Mouse (Mus musculus) neutrophil, adult 65 days (primary cell): ENCODE results near the gene Rnf212b. TPM values are rescaled to one million over a fixed set of nuclear protein-coding genes. Genes with fewer than 3 reads are reported as not detected.

Experiments used
- total RNA-seq: library from RNA; stranded (reverse); gene quantifications from 2 replicates; pipeline ENCODE4 v1.2.4, GENCODE M21; 2023

Rnf212b gene
- not detected in 2 replicates for total RNA-seq

GRCm38 (mm10) chr14:54813991-54814390, at the start of gene Rnf212b:
Rnf212b (plus strand) TSS chr14:54814141.

GRCm38 (mm10) chr14:54781610-54782365, 32.2 kb upstream of the Rnf212b start, which contains the start of gene Slc7a8:
Slc7a8 (minus strand) TSS chr14:54781946.

GRCm38 (mm10) chr14:54870861-54871260, 56.9 kb downstream of the Rnf212b start, which contains the start of gene Homez:
Homez (minus strand) TSS chr14:54870961.

GRCm38 (mm10) chr14:54877048-54877715, 63.2 kb downstream of the Rnf212b start, which contains the start of gene Ppp1r3e:
Ppp1r3e (minus strand) TSS chr14:54877550.

GRCm38 (mm10) chr14:54883154-54884021, 69.4 kb downstream of the Rnf212b start, which contains the start of the genes Bcl2l2 and Gm20521:
Bcl2l2 (plus strand) TSS chr14:54883377.
Gm20521 (plus strand) TSS chr14:54883441.

GRCm38 (mm10) chr14:54892200-54892599, 78.3 kb downstream of the Rnf212b start, which contains the start of gene Pabpn1:
Pabpn1 (plus strand) TSS chr14:54892500.

Other genes starting within 250 kb of the Rnf212b start
- 0.25 TPM in 1 of 2 replicates, not detected in the other for gene Ajuba, start 236.6 kb upstream of the Rnf212b start, total RNA-seq
- 1.2 and 4.8 TPM in 2 replicates for gene 4931414P19Rik, start 208.1 kb upstream of the Rnf212b start, total RNA-seq
- gene Psmb5, start 196.1 kb upstream of the Rnf212b start, total RNA-seq: 55.2 and 60.7 TPM in 2 replicates
- gene Psmb11, start 192.7 kb upstream of the Rnf212b start, total RNA-seq: not detected in 2 replicates
- gene Gm17606, start 173.2 kb upstream of the Rnf212b start, total RNA-seq: not detected in 2 replicates
- 1.7 and 2.3 TPM in 2 replicates for gene Cdh24, start 172.8 kb upstream of the Rnf212b start, total RNA-seq
- 29.1 and 34.7 TPM in 2 replicates for gene 1700123O20Rik, start 127.9 kb upstream of the Rnf212b start, total RNA-seq
- 250 and 327 TPM in 2 replicates for gene Acin1, start 127.2 kb upstream of the Rnf212b start, total RNA-seq
- gene Gm29776, start 115.3 kb upstream of the Rnf212b start, total RNA-seq: 0.25 and 0.39 TPM in 2 replicates
- gene Cebpe, start 102.0 kb upstream of the Rnf212b start, total RNA-seq: 119 and 152 TPM in 2 replicates
- 2.7 and 3.4 TPM in 2 replicates for gene Slc7a8, start 32.2 kb upstream of the Rnf212b start, total RNA-seq
- 7.4 and 9.4 TPM in 2 replicates for gene Homez, start 56.8 kb downstream of the Rnf212b start, total RNA-seq
- 1.4 and 1.8 TPM in 2 replicates for gene Ppp1r3e, start 63.4 kb downstream of the Rnf212b start, total RNA-seq
- 5.9 and 9.7 TPM in 2 replicates for gene Bcl2l2, start 69.2 kb downstream of the Rnf212b start, total RNA-seq
- 1.8 and 1.9 TPM in 2 replicates for gene Gm20521, start 69.3 kb downstream of the Rnf212b start, total RNA-seq
- 133 and 150 TPM in 2 replicates for gene Pabpn1, start 78.4 kb downstream of the Rnf212b start, total RNA-seq
- 0.32 and 0.51 TPM in 2 replicates for gene Slc22a17, start 99.0 kb downstream of the Rnf212b start, total RNA-seq
- not detected in 2 replicates for gene Efs, start 112.0 kb downstream of the Rnf212b start, total RNA-seq
- not detected in 2 replicates for gene Il25, start 118.6 kb downstream of the Rnf212b start, total RNA-seq
- gene Cmtm5, start 122.1 kb downstream of the Rnf212b start, total RNA-seq: not detected in 2 replicates
- not detected in 2 replicates for gene Myh6, start 152.8 kb downstream of the Rnf212b start, total RNA-seq
- not detected in 2 replicates for gene Gm17428, start 162.8 kb downstream of the Rnf212b start, total RNA-seq
- not detected in 2 replicates for gene Myh7, start 180.5 kb downstream of the Rnf212b start, total RNA-seq
- gene Ngdn, start 201.3 kb downstream of the Rnf212b start, total RNA-seq: 56.7 and 62.3 TPM in 2 replicates